Mouse (Mus musculus) brain, embryonic 14.5 days (tissue): ENCODE data around the gene Rhou.

ENCODE experiments used
- CTCF ChIP-seq: fragments of 200-500 bp; IDR thresholded peaks from 2 replicates; pipeline ENCODE4 v1.5.1; 2012; ENCODE audit warnings: inconsistent platforms, mild to moderate bottlenecking, moderate library complexity, borderline replicate concordance; ENCODE audit not compliant: insufficient read depth, insufficient read length; ENCODE audit errors: extremely low read depth
- POLR2A ChIP-seq: fragments of 200-500 bp; IDR thresholded peaks from 2 replicates; pipeline ENCODE4 v1.6.1; 2012; ENCODE audit warnings: mild to moderate bottlenecking, inconsistent platforms, borderline replicate concordance; ENCODE audit not compliant: poor library complexity, insufficient read depth, insufficient read length, severe bottlenecking; ENCODE audit errors: extremely low read depth

DNA sequence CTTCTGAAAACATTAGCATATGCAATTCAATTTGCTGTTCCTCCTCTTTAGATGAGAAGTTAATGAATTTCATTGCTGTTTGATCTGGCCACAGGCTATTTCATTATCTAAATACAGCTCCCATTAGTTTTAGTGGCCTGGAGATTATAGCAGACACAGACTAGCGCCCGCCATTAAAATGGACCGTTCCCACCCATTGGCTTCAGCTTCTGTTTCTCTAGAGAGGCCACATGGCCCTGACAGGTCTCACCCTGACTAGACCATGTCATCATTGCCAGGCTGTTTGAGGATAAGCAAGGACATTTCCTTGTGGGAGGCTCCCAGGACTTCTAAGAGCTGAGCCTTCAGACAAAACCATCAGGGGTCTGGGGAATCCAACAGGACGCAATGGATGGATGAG, 31.7 kb downstream of the Rhou start:
- TF ChIP-seq CTCF (no peak), POLR2A (no peak)
